Mouse (Mus musculus) spleen, postnatal 0 days (tissue): Measurements from ENCODE around the gene Ywhae. TPM values are rescaled to one million over a fixed set of nuclear protein-coding genes. Genes with fewer than 3 reads are reported as not detected.

Source experiments
- polyA plus RNA-seq: library from polyadenylated mRNA; unstranded; fragments of >200 nt; fragmentation: Nextera tagmentation; extraction: Ambion mirVana; gene quantifications from 2 replicates; pipeline ENCODE4 v1.2.1, GENCODE M21; 2015

The Ywhae gene
- polyA plus RNA-seq, result 261 and 271 TPM in 2 replicates

GRCm38 (mm10) chr11:75732434-75733226 lies at the start of gene Ywhae:
Ywhae (plus strand) TSS chr11:75732869.

DNA sequence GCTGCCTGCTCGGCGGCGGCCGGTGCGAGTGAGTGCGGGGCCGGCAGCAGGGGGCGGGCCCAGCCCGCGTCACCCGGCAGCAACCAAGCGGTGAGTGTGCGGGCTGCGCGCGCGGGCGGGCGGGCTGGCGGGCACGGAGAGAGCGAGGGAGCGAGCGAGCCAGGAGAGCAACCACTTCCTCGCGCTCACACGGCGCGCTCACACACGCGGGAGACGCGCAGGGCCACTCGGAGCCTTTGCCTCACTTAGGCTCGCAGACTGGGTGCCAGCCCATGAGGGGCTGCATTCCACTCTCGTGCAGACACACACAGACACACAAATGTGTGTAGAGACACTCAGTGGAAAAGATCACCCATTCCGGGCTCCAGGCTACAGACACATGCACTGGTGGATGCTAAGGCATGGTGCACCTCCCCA lies 63.4 kb downstream of the Ywhae start, which contains the start of gene Doc2b:
Gene Doc2b (minus strand): TSS at position 21 of the 417 bp plus-strand sequence.

Other genes with a start within 250 kb of the Ywhae start
- gene Prpf8, start 246.1 kb upstream of the Ywhae start, polyA plus RNA-seq, result 23.3 and 24.4 TPM in 2 replicates
- gene Rilp, start 222.8 kb upstream of the Ywhae start, polyA plus RNA-seq, result 0.40 and 0.95 TPM in 2 replicates
- gene Scarf1, start 219.3 kb upstream of the Ywhae start, polyA plus RNA-seq, result 5.2 and 7.0 TPM in 2 replicates
- 5.9 and 6.3 TPM in 2 replicates for gene Slc43a2, start 201.2 kb upstream of the Ywhae start, polyA plus RNA-seq
- gene Pitpna, start 144.8 kb upstream of the Ywhae start, polyA plus RNA-seq, result 42.1 and 45.8 TPM in 2 replicates
- gene Inpp5k, start 101.9 kb upstream of the Ywhae start, polyA plus RNA-seq, result 29.2 and 34.8 TPM in 2 replicates
- 19.4 and 24.4 TPM in 2 replicates for gene Myo1c, start 82.4 kb upstream of the Ywhae start, polyA plus RNA-seq
- gene Crk, start 53.6 kb upstream of the Ywhae start, polyA plus RNA-seq, result 35.3 and 41.5 TPM in 2 replicates
- gene Doc2b, start 63.2 kb downstream of the Ywhae start, polyA plus RNA-seq, result 0.20 and 0.42 TPM in 2 replicates
- 1.2 and 1.7 TPM in 2 replicates for gene Rph3al, start 205.6 kb downstream of the Ywhae start, polyA plus RNA-seq